Mouse (Mus musculus): Measurements from ENCODE around the gene Brdt.

Brdt gene

DNA sequence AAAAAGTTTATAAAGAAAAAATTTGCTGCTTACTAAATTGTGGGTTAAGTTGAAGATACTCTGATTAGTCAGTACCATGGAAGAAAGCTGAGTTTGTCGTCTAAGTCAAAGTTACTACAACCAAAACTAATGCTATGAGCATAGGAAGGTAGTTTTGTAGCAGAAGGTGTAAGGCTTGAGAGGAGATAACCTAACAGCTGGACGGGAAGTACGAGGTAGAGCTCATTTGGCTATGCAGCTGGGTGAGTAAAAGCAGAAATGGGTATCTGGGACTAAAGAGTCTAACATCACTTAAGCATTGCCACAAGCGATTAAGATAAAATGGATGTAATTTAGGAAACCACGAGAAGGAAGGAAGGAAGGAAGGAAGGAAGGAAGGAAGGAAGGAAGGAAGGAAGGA lies 40.4 kb downstream of the Brdt start:
- no peak for TF ChIP-seq GATA4 (IDR thresholded peaks at IDR 0.05; ENCODE audit: insufficient replicate concordance, low read length)

DNA sequence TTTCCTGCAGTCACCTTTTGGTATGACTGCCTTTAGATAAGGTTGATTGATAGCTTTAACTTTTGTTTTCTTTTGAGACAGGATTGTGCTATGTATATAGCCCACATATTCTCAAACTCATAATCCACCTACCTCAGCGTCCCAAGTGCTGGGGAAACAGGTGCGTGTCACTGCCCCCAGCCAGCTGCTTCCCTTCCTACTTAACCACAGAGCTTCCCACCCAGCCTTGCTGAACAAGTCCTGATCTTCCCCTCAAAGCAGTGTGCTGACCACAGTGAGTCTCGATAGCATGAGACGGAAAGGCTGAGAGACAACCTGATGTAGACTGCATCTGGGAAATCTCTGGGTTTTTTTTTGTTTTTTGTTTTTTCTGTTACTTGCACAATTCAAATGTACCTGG lies 42.3 kb downstream of the Brdt start:
- TF ChIP-seq GATA4 (IDR thresholded peaks at IDR 0.05; ENCODE audit: insufficient replicate concordance, low read length): no peak

DNA sequence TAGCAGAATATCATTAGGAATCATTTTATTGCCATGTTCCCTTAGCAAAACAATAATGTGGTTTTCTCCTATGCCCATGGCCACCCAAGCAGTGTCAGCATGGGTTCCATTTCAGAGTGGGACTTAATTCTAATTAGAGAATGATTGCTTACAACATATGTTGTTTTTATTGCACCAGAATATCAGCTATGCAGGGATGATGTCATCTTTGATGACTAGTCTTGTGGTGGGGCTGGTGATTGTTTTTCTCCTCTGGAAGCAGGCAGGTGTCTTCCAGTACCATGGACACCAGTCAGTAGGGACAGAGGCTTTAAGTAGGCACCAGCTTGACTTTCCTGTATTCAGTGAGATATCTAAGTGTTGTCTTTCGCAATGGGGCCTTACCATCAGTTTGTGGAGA lies 56.8 kb downstream of the Brdt start:
- no peak for TF ChIP-seq GATA4 (IDR thresholded peaks at IDR 0.05; ENCODE audit: insufficient replicate concordance, low read length)

GRCm38 (mm10) chr5:107389373-107389772 lies 58.4 kb downstream of the Brdt start:
- no peak for TF ChIP-seq GATA4 (IDR thresholded peaks at IDR 0.05; ENCODE audit: insufficient replicate concordance, low read length)

GRCm38 (mm10) chr5:107394437-107394836 lies 63.5 kb downstream of the Brdt start:
- TF ChIP-seq GATA4 (IDR thresholded peaks at IDR 0.05; ENCODE audit: insufficient replicate concordance, low read length): no peak

- no peak for TF ChIP-seq GATA4 (IDR thresholded peaks at IDR 0.05; ENCODE audit: insufficient replicate concordance, low read length)
Observed at GRCm38 (mm10) chr5:107402436-107402835, 71.5 kb downstream of the Brdt start, which contains the start of gene Ephx4. Gene Ephx4 (plus strand): TSS chr5:107402736.

GRCm38 (mm10) chr5:107403011-107403946 lies 72.3 kb downstream of the Brdt start:
- TF ChIP-seq GATA4 (IDR thresholded peaks at IDR 0.05; ENCODE audit: insufficient replicate concordance, low read length): no peak

- TF ChIP-seq GATA4 (IDR thresholded peaks at IDR 0.05; ENCODE audit: insufficient replicate concordance, low read length): no peak
Observed at GRCm38 (mm10) chr5:107403947-107404684, 73.2 kb downstream of the Brdt start.

DNA sequence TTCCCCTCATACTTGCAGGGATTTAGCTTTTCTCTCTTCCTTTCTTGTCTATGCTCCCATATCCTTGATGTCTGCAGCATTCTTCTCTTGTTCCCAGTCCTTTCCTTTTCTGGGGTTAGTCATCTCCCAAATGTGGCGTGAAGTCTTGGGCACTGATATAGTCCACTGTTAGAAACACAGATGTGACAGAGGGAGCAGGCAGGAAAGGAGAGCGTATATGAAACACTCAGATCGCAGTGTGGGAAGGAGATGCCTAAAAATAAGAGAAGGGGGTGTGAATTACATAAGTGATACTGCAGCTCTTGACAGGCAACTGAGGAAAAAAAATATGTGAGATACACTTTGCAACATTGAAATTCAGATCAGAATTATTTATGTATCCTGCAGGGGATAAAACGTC lies 74.4 kb downstream of the Brdt start:
- no peak for TF ChIP-seq GATA4 (IDR thresholded peaks at IDR 0.05; ENCODE audit: insufficient replicate concordance, low read length)

- TF ChIP-seq GATA4 (IDR thresholded peaks at IDR 0.05; ENCODE audit: insufficient replicate concordance, low read length): no peak
Observed at GRCm38 (mm10) chr5:107410305-107410704, 79.3 kb downstream of the Brdt start.

DNA sequence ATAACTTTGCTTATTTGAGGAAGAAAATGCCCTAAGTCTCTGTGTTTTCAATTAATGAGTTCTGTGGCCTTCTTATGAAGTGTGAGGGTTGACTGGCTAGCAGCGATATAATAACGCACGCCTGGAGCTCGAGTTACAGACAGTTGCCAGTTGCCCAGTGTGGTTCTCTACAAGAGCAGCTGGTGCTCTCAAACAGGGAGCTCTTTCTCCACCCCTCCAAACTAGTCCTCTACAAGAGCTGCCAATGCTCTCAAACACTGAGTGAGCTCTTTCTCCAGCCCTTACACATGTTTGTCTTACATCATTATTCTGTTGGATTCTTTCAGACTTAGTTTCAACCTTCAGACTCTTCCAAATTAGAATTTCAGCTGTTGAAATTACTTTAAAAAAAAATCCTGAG lies 80.4 kb downstream of the Brdt start:
- no peak for TF ChIP-seq GATA4 (IDR thresholded peaks at IDR 0.05; ENCODE audit: insufficient replicate concordance, low read length)

DNA sequence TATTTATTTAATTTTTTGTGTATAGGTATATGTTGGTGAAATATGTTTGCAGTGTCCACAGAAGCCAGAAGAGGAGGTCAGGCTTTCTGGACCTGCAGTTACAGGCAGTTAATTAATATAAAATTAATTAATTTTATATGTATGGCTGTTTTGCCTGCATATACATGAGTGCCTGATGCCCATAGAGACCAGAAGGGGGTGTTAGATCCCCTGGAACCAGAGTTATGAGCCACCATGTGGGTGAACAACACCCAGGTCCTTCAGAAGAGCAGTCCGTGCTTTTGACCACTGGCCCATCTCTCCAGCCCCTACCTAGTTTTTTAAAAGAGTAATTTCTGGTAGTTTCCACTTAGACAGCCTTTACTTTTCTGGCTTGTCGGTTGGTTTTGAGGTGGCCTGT lies 81.3 kb downstream of the Brdt start:
- no peak for TF ChIP-seq GATA4 (IDR thresholded peaks at IDR 0.05; ENCODE audit: insufficient replicate concordance, low read length)

- no peak for TF ChIP-seq GATA4 (IDR thresholded peaks at IDR 0.05; ENCODE audit: insufficient replicate concordance, low read length)
Observed at GRCm38 (mm10) chr5:107415098-107415497, 84.1 kb downstream of the Brdt start.

DNA sequence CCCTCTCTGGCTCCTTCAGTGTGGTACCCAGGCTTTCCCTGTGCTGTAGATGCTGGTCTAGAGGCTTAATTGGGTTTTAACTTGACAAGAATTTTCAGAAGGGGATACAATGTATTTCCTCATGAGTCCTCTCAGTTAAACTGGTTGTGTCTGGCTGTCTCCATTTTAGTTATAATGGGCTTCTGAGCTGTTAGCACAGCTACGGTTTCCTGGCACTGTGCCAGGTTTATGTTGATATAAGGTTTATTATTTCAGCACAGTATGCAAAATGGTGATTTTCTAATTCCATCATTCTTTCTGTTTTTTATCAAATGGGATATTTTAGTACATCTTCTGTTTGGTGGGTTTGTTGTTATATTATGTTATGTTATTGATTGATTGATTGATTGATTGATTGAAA lies 90.7 kb downstream of the Brdt start:
- no peak for TF ChIP-seq GATA4 (IDR thresholded peaks at IDR 0.05; ENCODE audit: insufficient replicate concordance, low read length)

DNA sequence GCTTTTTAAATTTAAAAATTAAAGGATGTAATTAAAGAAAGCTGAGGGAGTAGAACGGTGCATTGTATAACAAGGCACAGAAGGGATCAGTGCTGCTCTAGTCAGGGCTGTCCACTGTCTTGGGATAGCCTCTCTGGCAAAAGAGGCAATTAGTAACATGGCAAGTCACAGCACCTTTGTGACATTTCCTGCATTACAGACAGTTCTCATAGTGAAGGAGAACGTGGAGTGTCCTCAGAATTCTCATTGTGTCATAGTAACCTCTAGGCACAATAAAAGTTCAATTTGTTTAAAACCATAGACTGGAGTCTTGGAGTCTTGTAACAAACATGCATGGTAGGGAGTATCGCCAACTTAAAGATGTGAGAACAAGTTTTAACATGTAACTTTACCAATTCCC lies 100.3 kb downstream of the Brdt start, which contains the start of gene Lpcat2b:
Gene Lpcat2b (plus strand): TSS at position 301 of the 400 bp plus-strand sequence.
- TF ChIP-seq GATA4 (IDR thresholded peaks at IDR 0.05; ENCODE audit: insufficient replicate concordance, low read length): no peak

DNA sequence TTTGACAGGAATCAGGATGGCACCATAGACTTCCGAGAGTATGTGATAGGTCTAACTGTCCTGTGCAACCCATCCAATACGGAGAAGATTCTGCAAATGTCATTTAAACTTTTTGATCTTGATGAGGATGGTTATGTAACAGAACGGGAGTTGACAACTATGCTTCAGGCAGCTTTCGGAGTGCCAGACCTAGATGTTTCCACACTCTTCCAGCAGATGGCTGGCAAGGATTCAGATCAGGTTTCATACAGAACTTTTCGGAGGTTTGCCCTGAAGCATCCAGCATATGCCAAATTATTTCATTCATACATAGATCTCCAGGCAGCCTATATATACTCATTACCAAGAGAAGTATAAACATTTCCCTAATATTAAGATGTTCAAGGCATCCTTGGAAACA lies 103.0 kb downstream of the Brdt start:
- TF ChIP-seq GATA4 (IDR thresholded peaks at IDR 0.05; ENCODE audit: insufficient replicate concordance, low read length): no peak
